Mouse (Mus musculus) forebrain, embryonic 10.5 days (tissue): Measurements from ENCODE around the gene Lrrc4. TPM values are rescaled to one million over a fixed set of nuclear protein-coding genes. Genes with fewer than 3 reads are reported as not detected.

Experiments used
- DNase-seq: peaks from one replicate; pipeline ENCODE4 v3.0.0-alpha.2; 2017; ENCODE audit warnings: low spot score; ENCODE audit errors: extremely low spot score
- H3K27ac ChIP-seq: fragments of 300-500 bp; sonication (generic); 2 replicates; pipeline ENCODE4 v1.5.1; 2016; ENCODE audit warnings: mild to moderate bottlenecking
- H3K27me3 ChIP-seq: fragments of 300-500 bp; sonication (generic); 2 replicates; pipeline ENCODE4 v1.6.1; 2016; ENCODE audit warnings: mild to moderate bottlenecking; ENCODE audit not compliant: poor library complexity, severe bottlenecking
- H3K36me3 ChIP-seq: fragments of 300-500 bp; sonication (generic); replicated peaks from 2 replicates; pipeline ENCODE4 v1.6.1; 2016; ENCODE audit warnings: mild to moderate bottlenecking, moderate library complexity
- H3K4me1 ChIP-seq: fragments of 300-500 bp; sonication (generic); 2 replicates; pipeline ENCODE4 v1.6.1; 2016
- H3K4me3 ChIP-seq: fragments of 300-500 bp; sonication (generic); 2 replicates; pipeline ENCODE4 v1.5.1; 2016; ENCODE audit warnings: mild to moderate bottlenecking, moderate library complexity
- H3K9me3 ChIP-seq: fragments of 300-500 bp; sonication (generic); 2 replicates; pipeline ENCODE4 v1.6.1; 2016; ENCODE audit warnings: mild to moderate bottlenecking, moderate library complexity
- WGBS: fragments of 180-500 bp; shearing (Covaris S2); methylation state at CpG from one replicate; pipeline ENCODE4 v1.1.7; 2016; 5-methylcytosine and 5-hydroxymethylcytosine counted together
- polyA plus RNA-seq: library from polyadenylated mRNA; unstranded; fragments of >200 nt; fragmentation: Nextera tagmentation; extraction: Ambion mirVana; gene quantifications from 2 replicates; pipeline ENCODE4 v1.2.1, GENCODE M21; 2016

Lrrc4 gene
- polyA plus RNA-seq, 1 experiment from 2014 or later, result 2.0 TPM

DNA sequence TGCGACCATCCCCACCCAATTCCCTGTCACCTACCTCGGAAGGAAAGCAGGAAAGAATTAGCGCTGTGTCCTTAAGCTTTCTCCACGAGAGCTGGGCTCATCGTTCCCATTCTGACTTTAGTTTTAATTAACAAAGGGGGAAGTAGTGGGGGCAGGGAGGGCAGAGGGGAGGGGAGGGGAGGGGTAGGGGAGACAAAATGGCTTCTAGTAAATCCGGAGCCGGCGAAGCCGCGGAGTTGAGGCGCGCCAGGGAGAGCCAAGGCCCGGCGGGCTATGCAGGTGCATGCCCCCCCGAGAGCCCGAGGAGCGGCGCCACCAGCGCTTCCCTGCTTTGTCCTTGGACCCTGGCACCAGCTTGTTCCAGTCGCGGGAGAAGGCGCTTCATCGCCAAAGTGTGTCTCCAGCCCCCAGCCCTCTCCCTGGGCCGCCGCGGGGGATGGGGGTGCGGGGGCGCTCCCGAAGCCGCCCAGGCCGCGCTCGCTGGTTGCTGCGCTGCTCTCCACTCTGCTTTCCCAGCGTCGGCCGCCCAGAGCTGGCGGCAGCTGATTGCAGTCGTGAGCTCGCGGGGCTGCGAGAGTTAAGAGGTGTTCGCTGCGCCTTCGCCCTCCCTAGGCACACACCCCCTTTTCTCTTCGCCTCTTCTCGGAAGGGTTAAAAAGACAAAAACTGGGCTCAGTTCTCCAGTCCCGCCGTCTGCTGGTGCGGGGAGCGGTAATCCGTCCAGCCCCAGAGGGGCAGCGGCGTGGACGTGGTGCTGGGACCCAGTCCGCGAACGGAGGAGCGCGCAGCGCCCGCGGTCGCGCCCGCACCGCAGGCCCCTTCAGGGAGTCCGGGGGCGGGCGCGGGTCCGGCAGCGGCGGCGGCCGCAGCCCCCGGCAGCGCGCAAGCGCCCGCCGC lies 555 bp upstream of the Lrrc4 start:
- under 1% methylated on average over 80 of the region's 82 CpGs for WGBS
- peak; percentile 54 for DNase-seq
- H3K36me3 ChIP-seq, result peaks cover 12% of the 10 kb centered on the region
- peak overlapping the region; percentile 80 for H3K4me3 ChIP-seq
- H3K27ac ChIP-seq, result peak overlapping the region; percentile 91
- no peaks in the 10 kb centered on the region for H3K9me3 ChIP-seq
- H3K27me3 ChIP-seq, result peaks cover 57% of the 10 kb centered on the region
- H3K4me1 ChIP-seq, result peaks cover 80% of the 10 kb centered on the region

DNA sequence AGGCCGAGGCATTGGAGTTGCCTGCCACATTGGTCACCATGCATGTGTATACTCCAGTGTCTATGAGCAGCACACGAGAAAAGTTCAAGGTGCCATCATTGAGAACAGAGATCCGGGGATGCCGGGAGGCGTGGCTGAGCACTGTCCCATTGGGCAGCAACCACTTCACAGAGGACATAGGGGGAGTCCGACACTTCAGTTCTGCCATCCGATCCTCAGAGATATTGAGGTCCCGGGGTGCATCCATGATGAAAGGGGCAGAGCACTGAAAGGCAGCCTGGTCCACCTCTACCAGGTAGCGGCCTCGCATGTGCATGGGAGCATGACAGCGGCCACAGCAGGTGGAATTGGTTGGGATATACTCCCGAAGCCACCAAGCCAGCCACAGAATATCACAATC lies 1.2 kb downstream of the Lrrc4 start:
- H3K4me1 ChIP-seq, result peaks cover 93% of the 10 kb centered on the region
- no peak for DNase-seq
- peaks cover 50% of the 10 kb centered on the region for H3K27me3 ChIP-seq
- 93% methylated on average over 12 of the region's 12 CpGs for WGBS
- no peaks in the 10 kb centered on the region for H3K9me3 ChIP-seq
- H3K27ac ChIP-seq, result no peak overlapping the region
- peaks cover 12% of the 10 kb centered on the region for H3K36me3 ChIP-seq
- no peak overlapping the region for H3K4me3 ChIP-seq

DNA sequence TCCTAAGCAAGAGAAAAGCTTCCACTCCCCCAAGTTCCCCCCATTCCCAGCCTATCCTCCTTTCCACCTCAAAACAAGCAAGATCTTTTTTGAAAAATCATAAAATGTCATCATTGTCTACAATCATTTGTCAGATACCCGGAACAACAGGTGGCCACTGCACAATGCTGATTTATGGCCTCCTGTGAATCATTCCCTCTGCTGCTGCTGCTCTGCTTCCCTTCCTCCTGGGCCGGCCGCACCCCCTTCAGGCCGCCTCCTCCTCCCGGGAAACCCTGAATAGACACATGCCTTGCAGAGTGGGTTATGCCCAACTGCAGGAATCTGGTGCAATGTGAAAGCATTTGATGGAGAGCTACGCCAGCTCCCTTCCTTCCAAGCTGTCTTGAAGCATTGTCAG lies 3.0 kb downstream of the Lrrc4 start:
- H3K27ac ChIP-seq, result no peak overlapping the region
- DNase-seq, result no peak
- WGBS, result 23% methylated on average over 6 of the region's 6 CpGs
- peaks cover 14% of the 10 kb centered on the region for H3K36me3 ChIP-seq
- H3K4me3 ChIP-seq, result peak overlapping the region; percentile 34
- peaks cover 78% of the 10 kb centered on the region for H3K4me1 ChIP-seq
- no peaks in the 10 kb centered on the region for H3K9me3 ChIP-seq
- peaks cover 33% of the 10 kb centered on the region for H3K27me3 ChIP-seq

DNA sequence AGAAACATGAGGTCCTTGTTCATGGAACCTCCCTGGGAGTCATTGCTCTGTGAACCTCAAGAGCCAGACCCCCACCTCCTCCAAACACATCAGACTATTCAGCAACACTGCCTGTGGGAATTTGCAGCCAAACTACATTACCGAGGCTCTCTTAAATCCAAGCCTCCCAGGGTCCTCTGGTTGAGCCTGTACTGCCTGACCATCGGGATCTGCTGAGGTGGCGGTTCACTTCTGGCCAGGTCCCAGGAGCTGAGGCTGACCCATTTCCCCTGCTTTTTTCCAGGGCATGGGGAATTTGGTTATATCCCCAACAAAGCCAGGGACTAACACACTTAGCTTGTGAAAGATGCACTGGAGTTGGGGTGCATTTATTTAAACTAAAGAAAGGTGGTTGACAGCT lies 4.0 kb downstream of the Lrrc4 start:
- no peaks in the 10 kb centered on the region for H3K9me3 ChIP-seq
- H3K27ac ChIP-seq, result no peak overlapping the region
- H3K27me3 ChIP-seq, result peaks cover 29% of the 10 kb centered on the region
- no peak for DNase-seq
- 30% methylated on average over 3 of the region's 3 CpGs for WGBS
- peaks cover 68% of the 10 kb centered on the region for H3K4me1 ChIP-seq
- peak overlapping the region; percentile 34 for H3K4me3 ChIP-seq
- H3K36me3 ChIP-seq, result peaks cover 14% of the 10 kb centered on the region

DNA sequence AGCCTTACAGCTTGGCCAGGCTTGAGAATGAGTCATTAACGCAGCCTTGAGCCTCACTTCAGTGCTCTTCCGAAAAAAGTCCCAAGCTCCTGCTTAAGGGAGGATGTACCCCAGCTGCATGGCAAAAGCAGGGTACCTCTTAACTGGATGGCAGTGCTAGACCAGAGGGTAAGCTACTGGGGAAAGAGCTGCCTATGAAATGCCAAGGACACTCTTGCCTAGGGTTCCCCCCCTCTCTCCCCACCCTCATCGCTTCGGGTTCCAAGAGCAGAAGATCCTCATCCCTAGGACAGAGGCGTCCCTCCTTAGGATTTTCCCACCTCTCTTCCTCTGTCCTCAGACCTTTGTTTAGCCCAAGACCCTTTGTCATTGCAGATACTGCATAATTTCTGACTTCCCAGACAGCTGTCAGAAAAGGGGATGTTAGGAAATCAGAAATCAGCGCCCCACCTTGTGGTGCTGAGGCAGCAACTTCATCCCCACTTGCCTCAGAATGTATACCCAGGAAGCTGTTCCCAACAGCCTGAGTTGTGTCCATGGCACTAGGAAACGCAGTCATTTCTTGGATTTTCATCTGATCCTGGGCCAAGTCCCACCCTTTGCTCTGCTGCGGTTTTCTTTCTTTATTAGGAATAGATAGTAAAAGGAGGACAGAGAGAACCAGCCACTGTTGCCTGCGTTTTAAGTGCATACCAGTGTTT lies 4.7 kb downstream of the Lrrc4 start:
- Histone ChIP-seq H3K4me3 (peak overlapping the region; percentile 34; the same call in 1 of the 2 replicates), H3K27me3 (peaks cover 24% of the 10 kb centered on the region), H3K27ac (no peak overlapping the region), H3K4me1 (peaks cover 64% of the 10 kb centered on the region), H3K9me3 (no peaks in the 10 kb centered on the region), H3K36me3 (peaks cover 14% of the 10 kb centered on the region)
- DNase-seq, result no peak
- WGBS, result 68% methylated on average over 9 of the region's 9 CpGs

DNA sequence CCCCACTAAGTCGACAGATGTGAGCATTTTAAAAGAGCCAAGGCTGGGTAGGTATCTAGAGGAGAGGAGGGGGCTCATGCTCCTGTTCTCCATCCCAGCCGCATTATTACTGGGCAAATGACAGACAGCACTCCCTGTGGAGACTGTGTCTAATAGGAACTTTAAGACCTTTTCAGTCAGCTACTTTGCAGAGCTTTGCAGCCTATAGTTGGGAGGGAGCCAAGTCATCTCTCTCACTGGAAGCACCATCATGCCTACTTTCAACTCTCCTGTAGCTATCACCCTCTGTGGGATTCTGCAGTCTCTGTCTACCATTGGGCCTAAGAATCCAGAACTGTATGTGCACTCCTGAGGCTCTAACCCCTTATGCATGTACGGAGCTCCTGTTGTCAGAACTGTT lies 5.7 kb downstream of the Lrrc4 start:
- no peak overlapping the region for H3K4me3 ChIP-seq
- DNase-seq, result no peak
- no peaks in the 10 kb centered on the region for H3K9me3 ChIP-seq
- peaks cover 14% of the 10 kb centered on the region for H3K36me3 ChIP-seq
- H3K27me3 ChIP-seq, result peaks cover 14% of the 10 kb centered on the region
- 67% methylated on average over 3 of the region's 3 CpGs for WGBS
- H3K4me1 ChIP-seq, result peaks cover 55% of the 10 kb centered on the region
- H3K27ac ChIP-seq, result no peak overlapping the region

DNA sequence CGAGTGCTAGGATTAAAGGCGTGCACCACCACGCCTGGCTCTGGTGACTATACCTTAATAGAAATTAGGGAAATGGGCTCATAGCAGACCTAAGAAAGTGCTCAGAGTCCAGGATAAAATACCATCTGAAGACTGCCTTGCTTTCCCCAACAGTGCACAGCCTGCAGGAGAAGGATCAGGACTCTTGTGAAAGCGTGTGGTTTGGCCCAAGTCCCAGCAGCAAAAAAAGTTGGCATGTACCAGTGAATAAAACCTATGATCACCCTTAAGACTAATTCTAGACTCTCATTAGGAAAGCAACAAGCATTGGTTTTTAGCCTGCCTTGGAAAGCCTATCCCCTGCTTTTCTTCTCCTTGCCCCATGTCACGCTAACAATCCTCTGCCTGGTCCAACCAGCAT lies 7.7 kb downstream of the Lrrc4 start:
- no peak overlapping the region for H3K4me3 ChIP-seq
- DNase-seq, result no peak
- peaks cover 15% of the 10 kb centered on the region for H3K36me3 ChIP-seq
- H3K4me1 ChIP-seq, result peaks cover 38% of the 10 kb centered on the region
- 91% methylated on average over 5 of the region's 5 CpGs for WGBS
- H3K27ac ChIP-seq, result no peak overlapping the region
- no peaks in the 10 kb centered on the region for H3K27me3 ChIP-seq
- no peaks in the 10 kb centered on the region for H3K9me3 ChIP-seq

DNA sequence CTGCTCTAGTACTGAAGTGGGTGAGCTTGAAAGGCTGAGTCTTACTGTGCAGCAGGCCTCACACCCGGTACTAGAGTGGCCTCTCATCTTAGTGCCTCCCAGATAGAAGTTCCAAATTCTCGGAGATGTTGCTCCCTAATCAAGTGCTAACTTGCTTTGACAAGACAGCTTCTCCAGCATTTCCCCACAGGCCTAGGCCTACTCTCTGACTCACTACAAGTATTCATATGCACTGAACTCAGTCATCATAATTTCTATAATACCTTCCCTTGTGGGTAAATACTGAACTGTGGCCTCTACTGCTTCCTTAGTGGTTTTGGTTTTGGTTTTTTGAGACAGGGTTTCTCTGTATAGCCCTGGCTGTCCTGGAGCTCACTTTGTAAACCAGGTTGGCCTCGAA lies 8.2 kb downstream of the Lrrc4 start:
- H3K4me1 ChIP-seq, result peaks cover 34% of the 10 kb centered on the region
- H3K4me3 ChIP-seq, result no peak overlapping the region
- no peaks in the 10 kb centered on the region for H3K9me3 ChIP-seq
- no peaks in the 10 kb centered on the region for H3K27me3 ChIP-seq
- H3K27ac ChIP-seq, result no peak overlapping the region
- 89% methylated on average over 3 of the region's 3 CpGs for WGBS
- peaks cover 17% of the 10 kb centered on the region for H3K36me3 ChIP-seq
- no peak for DNase-seq

DNA sequence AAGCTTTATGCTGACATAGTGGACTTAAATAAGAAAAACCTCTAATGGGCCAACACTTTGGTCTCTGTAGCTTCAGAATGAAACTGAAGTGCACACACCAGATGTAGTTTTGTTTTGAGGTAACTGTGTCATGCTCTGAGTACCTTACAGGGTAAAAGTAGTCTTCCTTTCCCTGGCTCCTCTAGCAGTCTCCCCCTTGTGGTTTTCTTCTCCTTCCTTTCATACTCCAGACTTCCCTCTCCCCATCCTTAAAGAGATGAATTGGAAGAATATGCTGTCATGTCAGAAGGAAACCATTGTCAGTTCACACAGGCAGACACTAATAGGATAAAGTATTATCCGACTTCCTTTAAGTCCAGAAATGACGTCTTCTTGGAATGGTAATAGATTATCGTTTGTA lies 9.3 kb downstream of the Lrrc4 start:
- H3K4me3 ChIP-seq, result no peak overlapping the region
- no peaks in the 10 kb centered on the region for H3K9me3 ChIP-seq
- peaks cover 23% of the 10 kb centered on the region for H3K4me1 ChIP-seq
- DNase-seq, result no peak
- peaks cover 22% of the 10 kb centered on the region for H3K36me3 ChIP-seq
- H3K27ac ChIP-seq, result no peak overlapping the region
- H3K27me3 ChIP-seq, result no peaks in the 10 kb centered on the region
- WGBS, result 87% methylated on average over 3 of the region's 3 CpGs

DNA sequence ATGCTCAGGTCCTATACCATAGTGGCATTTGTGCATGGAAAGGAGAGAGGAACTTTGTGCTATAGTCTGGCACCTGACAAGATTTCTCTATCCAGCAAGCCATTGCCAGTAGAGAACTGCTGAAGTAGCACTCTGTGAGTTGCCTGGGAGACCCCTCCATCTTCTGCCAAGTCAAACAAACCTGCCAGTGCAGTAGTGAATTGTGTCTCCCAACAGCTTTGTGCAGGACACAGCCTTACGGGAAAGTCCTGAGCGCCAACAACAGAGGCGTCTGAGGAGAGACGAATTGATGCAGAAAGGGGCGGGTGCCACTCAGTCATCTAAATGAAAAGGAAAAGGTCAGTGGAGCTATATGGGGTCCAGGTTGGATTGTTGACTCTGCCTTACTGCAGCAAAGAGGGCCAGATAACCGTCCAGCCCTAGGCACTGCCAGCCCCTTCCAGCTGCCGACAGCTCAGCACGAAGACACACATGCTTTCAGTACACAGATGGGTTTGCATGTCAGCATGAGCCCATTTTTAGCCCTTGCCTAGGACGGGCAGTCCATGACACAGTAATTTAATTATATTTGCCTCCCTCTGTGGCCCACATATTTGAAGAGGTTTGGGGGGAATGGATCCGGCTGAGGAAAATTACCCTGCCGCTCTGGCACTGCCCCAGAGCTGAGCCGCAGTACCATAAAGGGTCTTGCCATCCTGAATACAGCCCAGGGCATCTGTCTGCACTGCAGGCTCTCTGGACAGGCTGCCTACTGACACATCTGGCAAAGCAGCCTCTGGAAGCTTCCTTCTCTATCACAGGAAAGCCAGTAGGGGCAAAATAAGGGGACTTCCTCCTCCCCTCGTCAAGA lies 11.8 kb downstream of the Lrrc4 start:
- Histone ChIP-seq H3K4me3 (no peak overlapping the region), H3K36me3 (peaks cover 27% of the 10 kb centered on the region), H3K9me3 (no peaks in the 10 kb centered on the region), H3K4me1 (peaks cover 9% of the 10 kb centered on the region), H3K27me3 (no peaks in the 10 kb centered on the region), H3K27ac (no peak overlapping the region)
- no peak for DNase-seq
- WGBS, result 86% methylated on average over 13 of the region's 13 CpGs

DNA sequence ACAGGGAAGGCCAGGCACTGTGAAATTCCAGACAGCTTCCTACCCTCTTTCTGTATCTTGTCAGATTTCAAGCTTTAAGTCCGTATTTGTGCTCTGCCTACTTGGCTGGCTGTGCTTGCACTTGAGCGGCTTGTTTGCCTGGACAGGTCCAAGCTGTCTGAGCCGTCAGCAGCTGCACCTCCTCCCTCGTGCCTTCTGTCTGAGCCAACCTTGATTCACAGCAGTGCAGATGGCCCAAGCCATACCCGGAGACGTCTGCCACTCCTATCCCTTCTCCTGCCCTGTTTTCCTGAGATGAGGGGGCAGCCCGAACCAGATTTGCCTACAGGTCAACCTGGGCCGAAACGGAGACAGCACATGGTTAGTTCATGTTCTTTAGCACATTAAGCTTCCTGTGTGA lies 14.5 kb downstream of the Lrrc4 start:
- Histone ChIP-seq H3K9me3 (no peaks in the 10 kb centered on the region), H3K27ac (no peak overlapping the region), H3K4me3 (no peak overlapping the region), H3K36me3 (peaks cover 25% of the 10 kb centered on the region), H3K4me1 (peaks cover 25% of the 10 kb centered on the region), H3K27me3 (no peaks in the 10 kb centered on the region)
- WGBS, result 90% methylated on average over 9 of the region's 9 CpGs
- no peak for DNase-seq

DNA sequence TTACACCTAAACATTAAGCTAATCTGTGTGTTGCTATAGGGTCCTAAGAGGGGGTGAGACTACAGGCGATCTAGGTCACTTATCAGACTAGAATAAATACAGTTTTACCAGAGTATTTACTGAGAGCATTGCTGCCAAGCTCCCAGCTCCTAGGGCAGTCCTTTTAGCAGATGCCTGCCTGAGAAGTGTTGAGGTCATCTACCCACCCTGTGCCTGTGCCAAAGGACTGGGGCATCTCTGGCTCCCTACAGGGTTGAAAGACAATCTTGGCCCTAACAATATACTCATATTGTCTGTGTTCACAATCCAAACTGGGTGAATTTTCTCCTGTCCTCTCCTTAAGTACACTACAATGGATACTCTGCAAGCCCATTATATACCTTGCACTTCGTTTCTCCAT lies 16.7 kb downstream of the Lrrc4 start:
- Histone ChIP-seq H3K36me3 (peaks cover 23% of the 10 kb centered on the region), H3K9me3 (no peaks in the 10 kb centered on the region), H3K4me1 (peaks cover 25% of the 10 kb centered on the region), H3K4me3 (no peak overlapping the region), H3K27ac (no peak overlapping the region), H3K27me3 (no peaks in the 10 kb centered on the region)
- no peak for DNase-seq
- WGBS, result 80% methylated on average over 2 of the region's 2 CpGs
